Mouse (Mus musculus): ENCODE data around the gene Eef1akmt1.

Eef1akmt1 gene

GRCm38 (mm10) chr14:57546557-57547021 is 24.8 kb downstream of the Eef1akmt1 start:
- DNase-seq (ENCODE audit: low spot score) = peak; percentile 48

- DNase-seq (ENCODE audit: low spot score) = no peak
Measured at GRCm38 (mm10) chr14:57546131-57546530, 25.3 kb downstream of the Eef1akmt1 start.

- no peak for DNase-seq (ENCODE audit: low spot score)
Measured at GRCm38 (mm10) chr14:57545526-57545925, 25.9 kb downstream of the Eef1akmt1 start.

GRCm38 (mm10) chr14:57543420-57544039 is 27.9 kb downstream of the Eef1akmt1 start:
- no peak for DNase-seq (ENCODE audit: low spot score)

GRCm38 (mm10) chr14:57542231-57542630 is 29.2 kb downstream of the Eef1akmt1 start:
- DNase-seq (ENCODE audit: low spot score) = no peak

- DNase-seq (ENCODE audit: low spot score) = no peak
Measured at GRCm38 (mm10) chr14:57540683-57541082, 30.7 kb downstream of the Eef1akmt1 start.

- DNase-seq (ENCODE audit: low spot score) = peak; percentile 59
Measured at GRCm38 (mm10) chr14:57537261-57538015, 34.0 kb downstream of the Eef1akmt1 start.

GRCm38 (mm10) chr14:57536820-57537219 is 34.6 kb downstream of the Eef1akmt1 start:
- DNase-seq (ENCODE audit: low spot score) = peak; percentile 16

GRCm38 (mm10) chr14:57535646-57536045 is 35.8 kb downstream of the Eef1akmt1 start:
- DNase-seq (ENCODE audit: low spot score) = no peak

- peak; percentile 9 for DNase-seq (ENCODE audit: low spot score)
Measured at GRCm38 (mm10) chr14:57534961-57535360, 36.5 kb downstream of the Eef1akmt1 start.

GRCm38 (mm10) chr14:57534346-57534745 is 37.1 kb downstream of the Eef1akmt1 start:
- DNase-seq (ENCODE audit: low spot score) = peak; percentile 14

- DNase-seq (ENCODE audit: low spot score) = no peak
Measured at GRCm38 (mm10) chr14:57533841-57534240, 37.6 kb downstream of the Eef1akmt1 start.

- DNase-seq (ENCODE audit: low spot score) = peak; percentile 79
Measured at GRCm38 (mm10) chr14:57533214-57533613, 38.2 kb downstream of the Eef1akmt1 start.

- DNase-seq (ENCODE audit: low spot score) = no peak
Measured at GRCm38 (mm10) chr14:57532577-57532976, 38.8 kb downstream of the Eef1akmt1 start.

- DNase-seq (ENCODE audit: low spot score) = no peak
Measured at GRCm38 (mm10) chr14:57529786-57530515, 41.5 kb downstream of the Eef1akmt1 start.

GRCm38 (mm10) chr14:57529086-57529785 is 42.2 kb downstream of the Eef1akmt1 start:
- DNase-seq (ENCODE audit: low spot score) = peak; percentile 16

- no peak for DNase-seq (ENCODE audit: low spot score)
Measured at GRCm38 (mm10) chr14:57527598-57527997, 43.8 kb downstream of the Eef1akmt1 start.

GRCm38 (mm10) chr14:57527122-57527521 is 44.3 kb downstream of the Eef1akmt1 start:
- no peak for DNase-seq (ENCODE audit: low spot score)

GRCm38 (mm10) chr14:57526050-57526623 is 45.3 kb downstream of the Eef1akmt1 start:
- no peak for DNase-seq (ENCODE audit: low spot score)

- peak; percentile 59 for DNase-seq (ENCODE audit: low spot score)
Measured at GRCm38 (mm10) chr14:57525388-57526049, 45.9 kb downstream of the Eef1akmt1 start.
